Mouse (Mus musculus): ENCODE results near the gene Kcnq2. TPM values are rescaled to one million over a fixed set of nuclear protein-coding genes. Genes with fewer than 3 reads are reported as not detected.

The Kcnq2 gene
- total and polyA plus RNA-seq, 3 experiments = 0.04 TPM; not detected in 2

GRCm38 (mm10) chr2:181043437-181043836, 91.7 kb downstream of the Kcnq2 start, which contains the start of gene Chrna4:
Chrna4 (minus strand) TSS chr2:181043546.
- no peaks in the 10 kb centered on the region for H3K36me3 ChIP-seq (replicated peaks in 1 of 2; ENCODE audit: control insufficient read depth in 1 of 2, insufficient read depth in 1 of 2, low read length in 1 of 2)
- in situ Hi-C loops (cut with MboI; ENCODE audit: low pct_ligation_motif_present, low pct_unique_long_range_greater_than_20kb, low sequenced_read_pairs) = loop anchor here (10.0 kb wide), 1 partner anchor 249 kb away; no protein-coding TSS in a partner anchor
- no peaks in the 10 kb centered on the region for H3K4me1 ChIP-seq (ENCODE audit: control insufficient read depth in 1 of 2, insufficient read depth in 2 of 2)
- no peak for TF ChIP-seq GABPA (IDR thresholded peaks at IDR 0.05; ENCODE audit: insufficient replicate concordance, low read depth, low read length)
- no peak for TF ChIP-seq MAZ (IDR thresholded peaks at IDR 0.05; ENCODE audit: low read depth, low read length)
- no peaks in the 10 kb centered on the region for H3K9me3 ChIP-seq (replicated peaks; ENCODE audit: low read length)
- H3K27ac ChIP-seq (ENCODE audit: insufficient read depth, low read depth) = no peak within 1 kb of the TSS
- DNase-seq (ENCODE audit: extremely low read depth) = no peak
- no peaks in the 10 kb centered on the region for H3K79me2 ChIP-seq (replicated peaks; ENCODE audit: control insufficient read depth, extremely low read depth, insufficient read depth, poor library complexity, severe bottlenecking)
- no peak within 1 kb of the TSS for H3K9ac ChIP-seq (ENCODE audit: insufficient read depth, low read depth)
- dilution Hi-C loops (cut with MboI; ENCODE audit: extremely low pct_ligation_motif_present, extremely low pct_unique_long_range_greater_than_20kb, low sequenced_read_pairs) = no loop called here
- H3K4me3 ChIP-seq (replicated peaks in 1 of 3; ENCODE audit: low read depth in 2 of 3, low read length in 2 of 3, poor library complexity in 1 of 3) = no peak within 1 kb of the TSS
- no peak within 1 kb of the TSS for H3K4me2 ChIP-seq (ENCODE audit: insufficient read depth, low read depth, poor library complexity, severe bottlenecking)
- peaks cover 98% of the 10 kb centered on the region for H3K27me3 ChIP-seq (replicated peaks)

GRCm38 (mm10) chr2:181042376-181042775, 92.7 kb downstream of the Kcnq2 start:
- DNase-seq (ENCODE audit: extremely low read depth) = no peak
- H3K9ac ChIP-seq (ENCODE audit: insufficient read depth, low read depth) = no peak overlapping the region
- H3K79me2 ChIP-seq (replicated peaks; ENCODE audit: control insufficient read depth, extremely low read depth, insufficient read depth, poor library complexity, severe bottlenecking) = no peaks in the 10 kb centered on the region
- no peak overlapping the region for H3K27ac ChIP-seq (ENCODE audit: insufficient read depth, low read depth)
- H3K4me3 ChIP-seq (replicated peaks in 1 of 3; ENCODE audit: low read depth in 2 of 3, low read length in 2 of 3, poor library complexity in 1 of 3) = no peak overlapping the region
- dilution Hi-C loops (cut with MboI; ENCODE audit: extremely low pct_ligation_motif_present, extremely low pct_unique_long_range_greater_than_20kb, low sequenced_read_pairs) (no loop called here), in situ Hi-C loops (cut with MboI; ENCODE audit: low pct_ligation_motif_present, low pct_unique_long_range_greater_than_20kb, low sequenced_read_pairs) (loop anchor here (10.0 kb wide), 1 partner anchor 248 kb away; no protein-coding TSS in a partner anchor)
- H3K27me3 ChIP-seq (replicated peaks) = peaks cover 98% of the 10 kb centered on the region
- no peaks in the 10 kb centered on the region for H3K36me3 ChIP-seq (replicated peaks in 1 of 2; ENCODE audit: control insufficient read depth in 1 of 2, insufficient read depth in 1 of 2, low read length in 1 of 2)
- no peak overlapping the region for H3K4me2 ChIP-seq (ENCODE audit: insufficient read depth, low read depth, poor library complexity, severe bottlenecking)
- no peaks in the 10 kb centered on the region for H3K4me1 ChIP-seq (ENCODE audit: control insufficient read depth in 1 of 2, insufficient read depth in 2 of 2)
- no peak for TF ChIP-seq MYC (IDR thresholded peaks at IDR 0.05; ENCODE audit: low read depth, low read length)
- H3K9me3 ChIP-seq (replicated peaks; ENCODE audit: low read length) = no peaks in the 10 kb centered on the region

- H3K27ac ChIP-seq (ENCODE audit: insufficient read depth, low read depth) = no peak overlapping the region
- no peaks in the 10 kb centered on the region for H3K36me3 ChIP-seq (replicated peaks in 1 of 2; ENCODE audit: control insufficient read depth in 1 of 2, insufficient read depth in 1 of 2, low read length in 1 of 2)
- H3K79me2 ChIP-seq (replicated peaks; ENCODE audit: control insufficient read depth, extremely low read depth, insufficient read depth, poor library complexity, severe bottlenecking) = no peaks in the 10 kb centered on the region
- DNase-seq (ENCODE audit: extremely low read depth) = no peak
- no peak for TF ChIP-seq SMC3 (IDR thresholded peaks at IDR 0.05; ENCODE audit: low read depth, low read length)
- TF ChIP-seq HCFC1 (IDR thresholded peaks at IDR 0.05; ENCODE audit: low read depth, low read length) = no peak
- TF ChIP-seq EP300 (IDR thresholded peaks at IDR 0.05; ENCODE audit: low read length) = no peak
- TF ChIP-seq MEF2A (IDR thresholded peaks at IDR 0.05; ENCODE audit: borderline replicate concordance, low read depth, low read length) = no peak
- TF ChIP-seq ZC3H11A (IDR thresholded peaks at IDR 0.05; ENCODE audit: low read depth, low read length) = no peak
- no peak for TF ChIP-seq KAT2A (IDR thresholded peaks at IDR 0.05; ENCODE audit: insufficient replicate concordance, low read length)
- no peak for TF ChIP-seq USF2 (conservative IDR thresholded peaks at IDR 0.05; ENCODE audit: low read depth, low read length)
- TF ChIP-seq PAX5 (IDR thresholded peaks at IDR 0.05; ENCODE audit: low read length) = no peak
- TF ChIP-seq RAD21 (IDR thresholded peaks at IDR 0.05; ENCODE audit: low read depth, low read length) = no peak
- no peak for TF ChIP-seq ZKSCAN1 (IDR thresholded peaks at IDR 0.05; ENCODE audit: borderline replicate concordance, low read depth, low read length)
- TF ChIP-seq MXI1 (IDR thresholded peaks at IDR 0.05; ENCODE audit: low read depth, low read length) = no peak
- TF ChIP-seq UBTF (IDR thresholded peaks at IDR 0.05; ENCODE audit: low read depth, low read length) = no peak
- TF ChIP-seq MAZ (IDR thresholded peaks at IDR 0.05; ENCODE audit: low read depth, low read length) = no peak
- TF ChIP-seq JUND (conservative IDR thresholded peaks at IDR 0.05; ENCODE audit: low read depth, low read length) = no peak
- no peak for TF ChIP-seq CTCF (conservative IDR thresholded peaks at IDR 0.05 in 1 of 2, IDR thresholded peaks at IDR 0.05 in 1 of 2; ENCODE audit: low read depth in 2 of 2, low read length in 2 of 2)
- no peak for TF ChIP-seq ELF1 (IDR thresholded peaks at IDR 0.05; ENCODE audit: low read depth, low read length)
- dilution Hi-C loops (cut with MboI; ENCODE audit: extremely low pct_ligation_motif_present, extremely low pct_unique_long_range_greater_than_20kb, low sequenced_read_pairs) = no loop called here
- H3K27me3 ChIP-seq (replicated peaks) = peaks cover 98% of the 10 kb centered on the region
- in situ Hi-C loops (cut with MboI; ENCODE audit: low pct_ligation_motif_present, low pct_unique_long_range_greater_than_20kb, low sequenced_read_pairs) = loop anchor here (10.0 kb wide), 1 partner anchor 247 kb away; no protein-coding TSS in a partner anchor
- H3K4me1 ChIP-seq (ENCODE audit: control insufficient read depth in 1 of 2, insufficient read depth in 2 of 2) = no peaks in the 10 kb centered on the region
- no peaks in the 10 kb centered on the region for H3K9me3 ChIP-seq (replicated peaks; ENCODE audit: low read length)
- H3K9ac ChIP-seq (ENCODE audit: insufficient read depth, low read depth) = no peak overlapping the region
- no peak overlapping the region for H3K4me3 ChIP-seq (replicated peaks in 1 of 3; ENCODE audit: low read depth in 2 of 3, low read length in 2 of 3, poor library complexity in 1 of 3)
- H3K4me2 ChIP-seq (ENCODE audit: insufficient read depth, low read depth, poor library complexity, severe bottlenecking) = no peak overlapping the region
Observed at GRCm38 (mm10) chr2:181041941-181042340, 93.2 kb downstream of the Kcnq2 start.

All from CH12.LX (cell line).